Mouse (Mus musculus) limb, embryonic 13.5 days (tissue): Measurements from ENCODE around the gene Slc6a17. TPM values are rescaled to one million over a fixed set of nuclear protein-coding genes. Genes with fewer than 3 reads are reported as not detected.
A peak's percentile ranks its signal among the peaks of the same experiment; 100 is the strongest.

Source experiments
- ATAC-seq: fragments of 200-750 bp; cut with Nextera tagmentation; 2 replicates; pipeline ENCODE4 v1.8.0; 2017; ENCODE audit warnings: low read depth, moderate number of reproducible peaks, moderate TSS enrichment; ENCODE audit not compliant: low FRiP score
- H3K27ac ChIP-seq: fragments of 300-500 bp; sonication (generic); 2 replicates; pipeline ENCODE4 v1.5.1; 2015; ENCODE audit warnings: inconsistent platforms, mild to moderate bottlenecking, moderate library complexity
- H3K27me3 ChIP-seq: fragments of 300-500 bp; sonication (generic); 2 replicates; pipeline ENCODE4 v1.6.1; 2015; ENCODE audit warnings: mild to moderate bottlenecking, inconsistent platforms
- H3K36me3 ChIP-seq: fragments of 300-500 bp; sonication (generic); 2 replicates; pipeline ENCODE4 v1.6.1; 2015; ENCODE audit warnings: inconsistent platforms, mild to moderate bottlenecking, moderate library complexity
- H3K4me1 ChIP-seq: fragments of 300-500 bp; sonication (generic); 2 replicates; pipeline ENCODE4 v1.6.1; 2015; ENCODE audit warnings: inconsistent platforms
- H3K4me2 ChIP-seq: fragments of 300-500 bp; sonication (generic); replicated peaks from 2 replicates; pipeline ENCODE4 v1.6.1; 2015; ENCODE audit warnings: inconsistent platforms, mild to moderate bottlenecking, moderate library complexity
- H3K4me3 ChIP-seq: fragments of 300-500 bp; sonication (generic); 2 replicates; pipeline ENCODE4 v1.5.1; 2015; ENCODE audit warnings: moderate library complexity, mild to moderate bottlenecking, inconsistent platforms
- H3K9ac ChIP-seq: fragments of 300-500 bp; sonication (generic); 2 replicates; pipeline ENCODE4 v1.6.1; 2015; ENCODE audit warnings: mild to moderate bottlenecking, inconsistent platforms
- H3K9me3 ChIP-seq: fragments of 300-500 bp; sonication (generic); 2 replicates; pipeline ENCODE4 v1.6.1; 2016; ENCODE audit warnings: inconsistent platforms
- WGBS: fragments of 180-500 bp; shearing (Covaris S2); methylation state at CpG from one replicate; pipeline ENCODE4 v1.1.7; 2015; 5-methylcytosine and 5-hydroxymethylcytosine counted together
- polyA plus RNA-seq: library from polyadenylated mRNA; unstranded; fragments of >200 nt; fragmentation: Nextera tagmentation; extraction: Ambion mirVana; gene quantifications from 2 replicates; pipeline ENCODE4 v1.2.1, GENCODE M21; 2015

Gene Slc6a17
- polyA plus RNA-seq, 1 experiment from 2014 or later, result 5.9 TPM

DNA sequence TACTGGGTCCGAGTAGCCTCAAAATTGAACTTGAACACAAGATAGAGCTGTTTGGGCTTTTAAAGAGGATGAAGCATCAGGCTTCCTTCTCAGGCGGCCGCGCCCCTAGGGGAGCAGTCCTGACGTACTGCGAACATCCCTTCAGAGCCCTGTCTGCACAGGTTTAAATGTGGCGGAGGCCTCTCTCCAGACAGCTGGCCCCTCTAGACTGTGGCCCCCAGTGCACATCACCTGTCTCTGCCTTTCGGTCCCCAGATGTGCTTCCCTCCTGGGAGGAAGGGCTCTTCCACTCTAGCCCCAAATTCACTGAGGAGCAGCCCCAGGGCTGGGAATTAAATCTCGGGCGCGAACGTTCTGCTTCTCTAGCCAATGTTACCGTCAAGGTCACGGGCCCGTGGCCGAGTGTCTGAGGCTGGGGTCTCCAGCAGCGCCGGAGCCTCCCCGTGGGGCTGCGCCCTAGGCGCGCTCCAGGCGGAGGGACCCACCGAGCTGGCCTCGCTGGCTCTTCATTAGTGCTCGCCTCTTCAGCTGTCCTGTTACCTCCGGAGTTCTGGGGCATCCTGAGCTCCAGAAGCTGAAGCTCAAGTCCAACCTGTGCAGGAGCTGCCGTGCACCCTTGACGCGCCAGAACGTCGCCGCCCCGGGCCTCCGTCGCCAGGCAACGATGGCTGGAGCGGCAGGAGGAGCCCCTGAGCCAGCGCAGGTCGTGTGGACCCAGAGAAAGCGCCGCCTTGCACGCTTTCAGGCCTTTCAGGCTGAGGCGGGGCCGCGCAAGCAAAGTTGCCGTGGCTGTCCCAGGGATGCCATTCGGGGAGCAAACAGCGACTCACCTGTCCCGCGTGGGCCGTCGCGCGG, 815 bp downstream of the Slc6a17 start:
- peak overlapping the region; percentile 74 for H3K9ac ChIP-seq
- no peaks in the 10 kb centered on the region for H3K36me3 ChIP-seq
- H3K4me1 ChIP-seq, result peaks cover 13% of the 10 kb centered on the region
- H3K27ac ChIP-seq, result 0 out of 2 replicates have a peak overlapping the region, but pooled peaks have one; percentile 33
- peak overlapping the region; percentile 98 for H3K4me2 ChIP-seq
- ATAC-seq, result peak; percentile 86
- 5% methylated on average over 55 of the region's 55 CpGs for WGBS
- H3K4me3 ChIP-seq, result peak overlapping the region; percentile 65
- H3K27me3 ChIP-seq, result peaks cover 52% of the 10 kb centered on the region
- no peaks in the 10 kb centered on the region for H3K9me3 ChIP-seq

DNA sequence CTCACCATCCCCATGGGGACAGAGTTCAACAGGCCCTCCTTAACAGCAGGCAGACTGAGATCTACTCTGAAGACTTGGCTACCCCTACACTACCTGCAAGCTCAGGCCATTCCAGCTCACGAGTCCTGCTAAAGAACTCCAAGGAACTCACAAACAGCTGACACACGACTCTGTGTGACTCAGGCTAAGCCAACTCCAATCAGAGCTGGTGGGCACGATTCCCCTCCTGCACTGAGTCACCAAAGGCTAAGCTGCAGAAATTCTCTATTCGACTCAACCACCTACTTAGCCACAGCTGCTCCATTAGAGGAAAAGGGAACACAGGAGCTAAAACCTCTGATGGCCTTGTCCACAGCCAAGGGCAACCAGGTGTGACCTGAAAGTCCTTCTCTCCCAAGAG, 1.8 kb downstream of the Slc6a17 start:
- H3K9ac ChIP-seq, result no peak overlapping the region
- peaks cover 52% of the 10 kb centered on the region for H3K27me3 ChIP-seq
- no peak overlapping the region for H3K27ac ChIP-seq
- H3K4me3 ChIP-seq, result no peak overlapping the region
- ATAC-seq, result no peak
- 81% methylated on average over 4 of the region's 4 CpGs for WGBS
- H3K4me1 ChIP-seq, result peaks cover 13% of the 10 kb centered on the region
- no peaks in the 10 kb centered on the region for H3K36me3 ChIP-seq
- H3K9me3 ChIP-seq, result no peaks in the 10 kb centered on the region
- no peak overlapping the region for H3K4me2 ChIP-seq

DNA sequence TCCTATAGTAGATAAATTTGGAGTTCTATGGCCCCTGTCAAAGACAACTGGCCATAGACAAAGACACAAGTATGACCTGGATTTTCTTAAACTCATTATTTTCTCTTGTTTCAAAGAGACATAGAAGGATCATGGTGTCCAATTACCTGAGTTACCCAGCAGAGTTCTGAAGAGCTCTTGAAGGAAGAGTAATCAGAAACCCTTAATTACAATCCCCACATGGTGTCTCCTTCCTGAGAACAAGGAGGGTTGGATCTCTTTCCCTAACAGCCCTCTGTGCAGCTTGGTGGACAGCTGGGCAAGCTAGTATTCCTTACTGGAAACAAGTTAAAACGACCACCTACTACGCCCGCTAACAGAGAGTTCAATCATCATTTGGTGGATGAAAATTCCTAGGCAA, 6.4 kb downstream of the Slc6a17 start:
- Histone ChIP-seq H3K9me3 (no peaks in the 10 kb centered on the region), H3K27ac (no peak overlapping the region), H3K4me3 (no peak overlapping the region), H3K27me3 (peaks cover 16% of the 10 kb centered on the region), H3K36me3 (no peaks in the 10 kb centered on the region), H3K4me1 (peaks cover 12% of the 10 kb centered on the region), H3K9ac (no peak overlapping the region), H3K4me2 (no peak overlapping the region)
- WGBS, result 62% methylated on average over 3 of the region's 3 CpGs
- ATAC-seq, result no peak

DNA sequence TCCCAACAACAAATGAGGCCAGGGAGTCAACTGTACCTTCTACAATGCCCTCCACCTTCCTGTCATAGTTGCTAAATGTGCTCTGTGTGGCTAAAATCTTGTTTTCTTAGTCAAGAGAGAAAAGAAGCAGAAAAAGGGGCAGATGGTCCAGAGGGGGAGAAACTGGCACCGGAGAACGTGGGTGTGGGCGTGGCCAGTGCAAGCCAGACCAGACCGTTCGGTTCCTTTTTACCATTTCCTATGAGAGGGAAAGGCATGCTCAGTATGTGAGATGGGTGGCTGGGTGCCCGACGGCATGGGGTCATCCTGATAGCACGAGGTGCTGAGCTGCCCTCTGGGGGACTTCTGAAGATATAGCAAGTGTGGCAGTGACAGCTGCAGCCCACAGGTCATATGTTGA, 9.1 kb downstream of the Slc6a17 start:
- Histone ChIP-seq H3K27ac (no peak overlapping the region), H3K4me2 (no peak overlapping the region), H3K4me3 (no peak overlapping the region), H3K9ac (no peak overlapping the region), H3K27me3 (no peaks in the 10 kb centered on the region), H3K4me1 (peaks cover 28% of the 10 kb centered on the region), H3K9me3 (no peaks in the 10 kb centered on the region), H3K36me3 (no peaks in the 10 kb centered on the region)
- ATAC-seq, result no peak
- 63% methylated on average over 8 of the region's 8 CpGs for WGBS

DNA sequence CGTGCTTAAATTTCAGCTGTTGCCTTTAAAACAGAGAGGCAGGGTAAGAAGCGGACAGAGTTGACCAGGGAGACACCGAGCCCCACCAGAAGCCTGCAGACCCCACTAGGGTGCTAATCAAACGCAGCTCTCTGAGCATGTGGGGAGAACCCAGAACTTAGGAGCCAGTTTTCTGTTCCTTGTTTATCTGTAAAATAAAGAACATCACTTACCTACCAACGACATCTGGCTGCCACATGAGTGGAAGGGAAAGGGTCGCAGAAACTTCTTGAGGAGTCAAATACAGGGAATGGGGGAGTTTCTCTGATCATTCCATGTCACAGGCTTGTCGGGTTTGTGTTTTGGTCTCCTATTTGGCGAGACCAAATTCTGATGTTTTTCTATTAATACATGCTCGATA, 9.9 kb downstream of the Slc6a17 start:
- no peak overlapping the region for H3K4me3 ChIP-seq
- H3K4me1 ChIP-seq, result peaks cover 28% of the 10 kb centered on the region
- ATAC-seq, result no peak
- H3K27me3 ChIP-seq, result no peaks in the 10 kb centered on the region
- WGBS, result 38% methylated on average over 9 of the region's 9 CpGs
- no peak overlapping the region for H3K9ac ChIP-seq
- H3K36me3 ChIP-seq, result no peaks in the 10 kb centered on the region
- no peaks in the 10 kb centered on the region for H3K9me3 ChIP-seq
- H3K4me2 ChIP-seq, result no peak overlapping the region
- H3K27ac ChIP-seq, result no peak overlapping the region

DNA sequence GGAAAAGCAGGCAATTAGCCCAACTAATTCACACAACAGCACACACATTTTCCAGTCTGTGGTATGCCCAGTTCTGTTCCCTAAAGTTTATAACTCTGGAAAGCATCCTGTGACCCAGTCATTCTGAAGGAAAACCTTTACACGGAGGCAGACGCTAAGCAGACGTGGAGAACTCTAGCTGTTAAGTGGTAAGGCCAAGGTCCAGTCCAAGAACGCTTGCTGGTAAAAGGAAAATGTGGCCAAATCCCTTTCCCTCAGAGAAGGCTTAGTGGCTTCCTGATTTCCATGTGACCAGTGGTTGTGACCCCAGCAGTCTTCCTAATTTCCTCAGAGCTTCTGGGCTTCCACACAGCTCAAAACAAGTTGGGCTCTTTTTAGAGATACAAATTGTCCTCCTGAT, 11.3 kb downstream of the Slc6a17 start:
- Histone ChIP-seq H3K4me2 (no peak overlapping the region), H3K36me3 (no peaks in the 10 kb centered on the region), H3K9me3 (no peaks in the 10 kb centered on the region), H3K9ac (no peak overlapping the region), H3K4me1 (peaks cover 28% of the 10 kb centered on the region), H3K27ac (no peak overlapping the region), H3K27me3 (no peaks in the 10 kb centered on the region), H3K4me3 (no peak overlapping the region)
- WGBS, result 52% methylated on average over 4 of the region's 4 CpGs
- ATAC-seq, result no peak

DNA sequence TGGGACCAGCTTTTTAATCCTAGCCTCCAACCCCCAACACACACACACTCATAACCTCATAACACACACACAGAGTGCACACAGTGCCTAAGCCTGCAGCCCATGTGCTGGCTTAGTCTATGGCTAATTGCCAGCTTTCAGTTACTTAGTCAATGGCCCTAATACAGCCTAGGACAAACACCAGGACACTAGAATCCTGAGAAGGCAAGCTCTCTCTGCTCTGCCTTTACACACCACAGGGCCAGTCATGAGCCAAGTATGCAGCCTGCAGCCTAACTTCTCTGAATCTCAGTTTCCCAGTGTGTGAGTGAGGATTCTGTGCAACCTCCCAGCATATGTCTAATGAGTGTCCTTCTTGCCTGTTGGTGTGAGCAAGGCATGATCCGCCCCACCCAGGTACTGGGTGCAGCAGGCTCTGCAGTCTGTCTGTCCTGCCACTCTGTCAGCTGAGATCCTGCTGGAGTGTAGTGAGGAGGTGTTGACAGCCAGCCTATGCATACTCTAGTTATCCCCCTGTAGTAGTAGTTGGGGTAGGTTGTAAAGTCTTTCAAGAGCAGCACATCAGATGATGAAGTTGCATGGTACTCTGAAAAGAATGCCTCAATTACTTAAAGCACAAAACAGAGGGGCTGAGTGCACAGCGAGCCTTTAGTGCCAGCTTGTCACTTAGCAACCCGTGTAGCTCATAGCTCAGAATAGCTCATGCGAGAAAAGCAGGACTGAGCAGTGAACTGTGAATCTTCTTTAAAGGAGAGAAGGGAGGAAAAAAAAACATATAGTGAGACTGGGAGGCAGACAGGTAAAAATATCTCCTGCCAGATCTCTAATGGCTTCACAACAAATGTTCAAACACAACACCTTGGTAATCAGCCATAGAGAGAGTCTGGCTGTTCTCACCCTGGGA, 12.1 kb downstream of the Slc6a17 start:
- H3K4me2 ChIP-seq, result no peak overlapping the region
- H3K9me3 ChIP-seq, result no peaks in the 10 kb centered on the region
- no peak overlapping the region for H3K27ac ChIP-seq
- 68% methylated on average over 4 of the region's 4 CpGs for WGBS
- peaks cover 28% of the 10 kb centered on the region for H3K4me1 ChIP-seq
- H3K27me3 ChIP-seq, result no peaks in the 10 kb centered on the region
- H3K36me3 ChIP-seq, result peaks cover 3% of the 10 kb centered on the region
- H3K4me3 ChIP-seq, result no peak overlapping the region
- ATAC-seq, result no peak
- H3K9ac ChIP-seq, result no peak overlapping the region

DNA sequence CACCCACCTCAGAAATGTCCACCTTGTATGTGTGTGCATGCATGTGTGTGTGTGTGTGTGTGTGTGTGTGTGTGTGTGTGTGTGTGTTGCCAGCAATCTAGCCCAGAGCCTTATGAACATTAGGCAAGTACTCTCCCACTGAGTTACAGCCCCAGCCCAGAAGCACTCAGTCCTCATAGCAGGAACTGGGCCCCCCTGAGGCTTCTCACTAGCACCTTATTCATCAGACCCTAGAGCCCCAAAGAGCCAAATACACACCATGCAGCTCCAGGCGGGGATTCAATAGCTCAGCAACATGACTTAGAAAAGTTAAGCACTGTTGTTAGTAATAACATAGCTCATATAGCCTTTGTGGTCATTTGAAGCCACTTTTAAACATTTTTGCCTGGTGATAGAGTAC, 13.3 kb downstream of the Slc6a17 start:
- Histone ChIP-seq H3K4me3 (no peak overlapping the region), H3K36me3 (peaks cover 15% of the 10 kb centered on the region), H3K9me3 (peaks cover 11% of the 10 kb centered on the region), H3K9ac (no peak overlapping the region), H3K27me3 (no peaks in the 10 kb centered on the region), H3K27ac (no peak overlapping the region), H3K4me2 (no peak overlapping the region), H3K4me1 (peaks cover 28% of the 10 kb centered on the region)
- WGBS, result 66% methylated on average over 1 of the region's 1 CpGs
- ATAC-seq, result no peak

DNA sequence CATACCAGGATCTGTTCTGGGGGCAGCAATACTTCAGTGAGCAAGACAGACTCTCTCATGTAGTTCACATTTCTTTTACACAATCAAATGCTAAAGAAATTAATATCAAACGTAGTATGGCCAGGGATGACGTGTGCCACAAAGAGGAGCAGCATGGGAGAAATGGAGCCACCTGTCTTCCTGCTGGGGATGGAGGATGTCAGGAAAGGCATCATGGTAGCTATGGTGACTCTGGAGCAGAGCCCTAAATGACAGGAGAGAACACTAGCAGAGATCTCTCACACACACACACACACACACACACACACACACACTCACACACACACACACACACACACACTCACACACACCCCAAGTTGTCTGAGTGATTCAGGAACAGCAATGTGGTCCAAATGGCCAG, 14.1 kb downstream of the Slc6a17 start:
- 80% methylated on average over 2 of the region's 2 CpGs for WGBS
- Histone ChIP-seq H3K9ac (no peak overlapping the region), H3K4me2 (no peak overlapping the region), H3K4me3 (no peak overlapping the region), H3K4me1 (peaks cover 26% of the 10 kb centered on the region), H3K27me3 (no peaks in the 10 kb centered on the region), H3K27ac (no peak overlapping the region), H3K36me3 (peaks cover 21% of the 10 kb centered on the region), H3K9me3 (peaks cover 15% of the 10 kb centered on the region)
- ATAC-seq, result no peak

DNA sequence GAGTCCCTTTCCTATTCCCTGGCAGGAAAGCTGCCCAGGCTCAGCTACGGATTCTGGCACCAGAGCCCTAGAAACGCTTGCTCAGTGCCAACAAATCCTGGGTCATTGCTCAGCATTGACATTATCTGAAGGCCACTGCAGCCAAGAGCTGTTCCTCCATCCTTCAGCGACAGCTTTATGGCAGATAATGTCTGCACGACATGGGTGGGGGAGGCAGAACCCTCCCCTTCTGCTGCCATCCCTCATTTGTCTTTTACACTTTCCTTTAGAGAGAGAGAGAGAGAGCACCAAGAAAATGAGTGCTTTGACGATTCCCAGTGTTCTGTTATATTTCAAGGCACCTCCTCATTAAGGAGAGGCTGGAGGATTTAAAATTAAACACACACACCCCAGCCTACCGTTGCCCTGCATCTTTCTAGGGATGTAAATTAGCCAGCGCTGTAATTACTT, 16.1 kb downstream of the Slc6a17 start:
- H3K4me3 ChIP-seq, result no peak overlapping the region
- WGBS, result 18% methylated on average over 7 of the region's 7 CpGs
- no peaks in the 10 kb centered on the region for H3K27me3 ChIP-seq
- H3K4me2 ChIP-seq, result no peak overlapping the region
- no peak overlapping the region for H3K27ac ChIP-seq
- H3K9me3 ChIP-seq, result peaks cover 15% of the 10 kb centered on the region
- H3K4me1 ChIP-seq, result peaks cover 19% of the 10 kb centered on the region
- peaks cover 21% of the 10 kb centered on the region for H3K36me3 ChIP-seq
- ATAC-seq, result no peak
- no peak overlapping the region for H3K9ac ChIP-seq

DNA sequence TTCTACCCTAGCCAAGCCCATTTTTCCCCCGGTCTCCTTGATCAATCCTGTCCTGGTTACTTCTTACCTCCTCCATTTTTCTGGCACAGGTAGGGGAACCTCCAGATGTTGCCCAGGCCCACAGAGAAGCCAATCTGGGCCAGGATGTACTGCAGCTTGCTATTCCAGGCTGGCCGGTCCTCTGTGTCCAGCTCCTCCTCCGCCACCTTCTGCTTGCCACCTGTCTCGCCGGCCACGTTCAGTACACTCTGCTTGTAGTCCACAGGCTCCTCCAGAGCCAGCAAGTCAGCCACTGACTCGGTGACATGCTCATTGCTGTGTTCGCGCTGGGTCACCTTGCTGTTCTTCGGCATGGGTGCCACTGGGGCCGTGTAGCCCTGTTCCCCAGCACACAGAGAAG, 17.5 kb downstream of the Slc6a17 start:
- Histone ChIP-seq H3K9ac (no peak overlapping the region), H3K27ac (no peak overlapping the region), H3K4me3 (no peak overlapping the region), H3K4me2 (no peak overlapping the region), H3K4me1 (peaks cover 5% of the 10 kb centered on the region), H3K27me3 (no peaks in the 10 kb centered on the region), H3K9me3 (peaks cover 15% of the 10 kb centered on the region), H3K36me3 (peaks cover 26% of the 10 kb centered on the region)
- no peak for ATAC-seq
- WGBS, result 96% methylated on average over 11 of the region's 11 CpGs

DNA sequence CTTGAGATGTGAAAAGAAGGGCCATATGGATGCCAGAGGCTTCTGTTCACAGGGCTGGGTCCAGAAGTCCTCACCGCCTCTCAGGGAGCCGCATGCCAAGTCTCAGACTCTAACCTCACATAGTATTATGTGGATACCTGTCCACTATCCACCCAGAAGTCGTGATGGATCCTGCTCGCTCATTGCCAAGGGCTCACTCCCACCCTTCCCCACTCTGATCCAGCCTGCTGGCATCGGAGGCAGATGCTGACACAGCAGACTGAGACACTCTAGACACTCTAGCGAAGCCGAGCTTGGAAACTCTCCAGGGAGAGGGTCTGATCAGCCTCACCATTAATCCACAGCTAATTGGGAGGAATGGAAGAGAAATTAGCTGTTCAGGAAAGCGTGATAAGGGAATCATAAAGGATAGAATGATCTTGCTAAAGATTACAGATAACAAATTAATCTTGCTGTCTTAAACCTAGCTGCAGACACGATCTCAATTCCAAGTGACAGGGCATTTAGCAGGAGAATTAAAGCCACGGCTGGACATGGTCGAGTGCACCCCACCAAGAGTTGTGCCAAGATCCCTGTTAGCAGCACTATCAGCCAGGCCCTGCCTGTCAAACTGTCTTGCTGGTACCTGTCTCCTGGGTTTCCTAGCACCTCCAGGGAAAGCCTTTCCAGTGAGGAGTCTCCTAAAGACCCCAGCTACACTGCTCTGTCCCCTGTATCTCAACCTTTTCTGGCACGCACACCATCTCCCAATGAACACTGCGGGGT, 21.6 kb downstream of the Slc6a17 start:
- Histone ChIP-seq H3K9me3 (peaks cover 15% of the 10 kb centered on the region), H3K9ac (no peak overlapping the region), H3K27ac (no peak overlapping the region), H3K4me1 (peaks cover 14% of the 10 kb centered on the region), H3K27me3 (no peaks in the 10 kb centered on the region), H3K4me3 (no peak overlapping the region), H3K36me3 (peaks cover 42% of the 10 kb centered on the region), H3K4me2 (no peak overlapping the region)
- no peak for ATAC-seq
- 76% methylated on average over 13 of the region's 13 CpGs for whole genome bisulfite sequencing
